Mouse (Mus musculus) olfactory bulb, adult 2 months (tissue): ENCODE results near the gene Gm45234.

Experiments used
- CTCF ChIP-seq: fragments of 200-500 bp; IDR thresholded peaks from 2 replicates; pipeline ENCODE4 v1.5.1; 2012; ENCODE audit warnings: low read depth, mild to moderate bottlenecking, low read length, moderate library complexity; ENCODE audit not compliant: insufficient read depth
- POLR2A ChIP-seq: fragments of 200-500 bp; IDR thresholded peaks from 2 replicates; pipeline ENCODE4 v1.6.1; 2012; ENCODE audit warnings: mild to moderate bottlenecking, low read depth, low read length, moderate library complexity; ENCODE audit not compliant: insufficient read depth

GRCm38 (mm10) chr6:124716864-124717490 is 38.8 kb downstream of the Gm45234 start:
- TF ChIP-seq CTCF (no peak), POLR2A (no peak)
